Mouse (Mus musculus) c-Kit-positive CD71-positive TER-119-negative erythroid progenitor cells, embryonic 14.5 days (primary cell): ENCODE data around the gene Fgfr2.
"Not testable (repeated sequence)": the region's sequence is repeated elsewhere in the genome, so short reads cannot be mapped to it uniquely, and the experiment has no call there.

Experiments
- DNase-seq: peaks from one replicate; pipeline ENCODE4 v3.0.0-alpha.2; 2013; ENCODE audit warnings: low read depth

Gene Fgfr2

GRCm38 (mm10) chr7:130593375-130594239 is 2529.5 kb downstream of the Fgfr2 start:
- DNase-seq: not testable (repeated sequence)

- DNase-seq: not testable (repeated sequence)
Measured at GRCm38 (mm10) chr7:130592975-130593374, 2530.2 kb downstream of the Fgfr2 start.

- no peak for DNase-seq
Measured at GRCm38 (mm10) chr7:130590845-130591437, 2532.2 kb downstream of the Fgfr2 start.

GRCm38 (mm10) chr7:130590081-130590828 is 2532.9 kb downstream of the Fgfr2 start:
- no peak for DNase-seq

GRCm38 (mm10) chr7:130586521-130587072 is 2536.6 kb downstream of the Fgfr2 start:
- DNase-seq: no peak

- DNase-seq: no peak
Measured at GRCm38 (mm10) chr7:130578607-130579006, 2544.5 kb downstream of the Fgfr2 start.

GRCm38 (mm10) chr7:130578066-130578465 is 2545.1 kb downstream of the Fgfr2 start:
- DNase-seq: no peak

- no peak for DNase-seq
Measured at GRCm38 (mm10) chr7:130577388-130578003, 2545.7 kb downstream of the Fgfr2 start, which contains the start of gene Tacc2. Tacc2 (plus strand) TSS chr7:130577438.

GRCm38 (mm10) chr7:130576981-130577380 is 2546.2 kb downstream of the Fgfr2 start:
- no peak for DNase-seq

GRCm38 (mm10) chr7:130574211-130574991 is 2548.7 kb downstream of the Fgfr2 start:
- DNase-seq: no peak

- DNase-seq: no peak
Measured at GRCm38 (mm10) chr7:130573746-130574145, 2549.4 kb downstream of the Fgfr2 start.

- DNase-seq: no peak
Measured at GRCm38 (mm10) chr7:130572821-130573220, 2550.3 kb downstream of the Fgfr2 start, which contains the start of gene Nsmce4a. Nsmce4a (minus strand) TSS chr7:130573118.

GRCm38 (mm10) chr7:130570472-130570871 is 2552.7 kb downstream of the Fgfr2 start:
- DNase-seq: no peak

GRCm38 (mm10) chr7:130568783-130569436 is 2554.2 kb downstream of the Fgfr2 start:
- DNase-seq: no peak

- DNase-seq: no peak
Measured at GRCm38 (mm10) chr7:130564596-130564995, 2558.6 kb downstream of the Fgfr2 start.

- DNase-seq: no peak
Measured at GRCm38 (mm10) chr7:130563880-130564279, 2559.3 kb downstream of the Fgfr2 start.

GRCm38 (mm10) chr7:130563276-130563675 is 2559.9 kb downstream of the Fgfr2 start:
- DNase-seq: no peak

GRCm38 (mm10) chr7:130560933-130561332 is 2562.2 kb downstream of the Fgfr2 start:
- DNase-seq: no peak

GRCm38 (mm10) chr7:130558592-130558991 is 2564.6 kb downstream of the Fgfr2 start:
- DNase-seq: no peak

GRCm38 (mm10) chr7:130555597-130555996 is 2567.6 kb downstream of the Fgfr2 start:
- no peak for DNase-seq
